Mouse (Mus musculus): ENCODE results near the gene Pbx1.

DNA sequence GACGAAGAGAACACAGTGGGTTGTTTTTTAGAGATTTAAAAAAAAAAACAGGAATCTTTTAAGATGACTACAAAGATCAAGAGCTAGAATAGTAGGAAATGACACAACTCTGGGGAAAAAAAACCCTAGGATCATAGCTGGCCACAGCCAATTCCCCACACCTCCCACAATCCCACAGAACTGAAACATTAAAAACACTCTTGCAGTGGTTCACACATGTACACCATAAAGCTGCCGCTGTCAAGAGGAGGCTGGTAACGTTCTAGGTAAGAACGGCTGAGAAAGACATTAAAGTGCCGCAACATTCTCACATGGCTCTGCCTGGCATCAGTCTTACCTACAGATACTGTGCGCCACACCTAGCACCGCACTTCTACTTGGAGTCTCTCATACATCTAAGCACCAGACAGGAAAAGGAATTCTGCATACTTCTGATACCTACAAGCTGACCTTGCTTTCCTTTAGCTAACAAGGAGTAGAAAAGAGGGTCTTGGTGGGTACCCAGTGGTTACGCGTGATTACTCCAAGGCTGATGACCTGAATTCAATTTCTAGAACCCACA lies 176.6 kb downstream of the Pbx1 start:
- TF ChIP-seq POLR2A (IDR thresholded peaks at IDR 0.05; ENCODE audit: low read depth, low read length) (no peak), CTCF (conservative IDR thresholded peaks at IDR 0.05; ENCODE audit: insufficient read depth, insufficient read length, low read depth, low read length) (no peak)
